Mouse (Mus musculus) CD8-positive naive resting alpha-beta T cell, adult 2 months (primary cell): ENCODE data around the gene Cdk2.
A peak's percentile ranks its signal among the peaks of the same experiment; 100 is the strongest.

ENCODE experiments used
- DNase-seq, 2 experiments: peaks; one replicate each; pipeline ENCODE4 v3.0.0; 2022; ENCODE audit warnings: low read depth in 2 of 2, low spot score in 2 of 2

The Cdk2 gene

DNA sequence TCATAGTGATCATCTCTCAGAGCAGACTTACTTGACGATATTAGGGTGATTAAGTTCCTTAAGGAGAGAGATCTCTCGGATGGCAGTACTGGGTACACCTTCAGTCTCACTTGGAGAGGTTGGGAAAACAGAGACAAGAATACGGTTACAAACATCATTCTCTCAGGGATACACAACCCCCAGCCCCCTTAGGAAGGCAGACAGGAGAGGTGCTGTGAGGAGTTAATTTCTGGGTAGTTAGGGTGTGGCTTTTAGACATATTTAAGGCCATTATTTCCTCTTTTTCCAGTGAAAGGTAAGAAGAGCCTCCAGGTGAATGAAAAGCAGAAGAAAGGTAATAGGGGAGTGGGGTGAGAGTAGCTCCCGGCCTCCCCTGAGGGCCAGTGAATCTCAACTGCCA is 936 bp downstream of the Cdk2 start, which contains the start of gene Pmel:
TSS of gene Pmel (plus strand) at position 301 of the 400 bp plus-strand sequence.
- DNase-seq: no peak

DNA sequence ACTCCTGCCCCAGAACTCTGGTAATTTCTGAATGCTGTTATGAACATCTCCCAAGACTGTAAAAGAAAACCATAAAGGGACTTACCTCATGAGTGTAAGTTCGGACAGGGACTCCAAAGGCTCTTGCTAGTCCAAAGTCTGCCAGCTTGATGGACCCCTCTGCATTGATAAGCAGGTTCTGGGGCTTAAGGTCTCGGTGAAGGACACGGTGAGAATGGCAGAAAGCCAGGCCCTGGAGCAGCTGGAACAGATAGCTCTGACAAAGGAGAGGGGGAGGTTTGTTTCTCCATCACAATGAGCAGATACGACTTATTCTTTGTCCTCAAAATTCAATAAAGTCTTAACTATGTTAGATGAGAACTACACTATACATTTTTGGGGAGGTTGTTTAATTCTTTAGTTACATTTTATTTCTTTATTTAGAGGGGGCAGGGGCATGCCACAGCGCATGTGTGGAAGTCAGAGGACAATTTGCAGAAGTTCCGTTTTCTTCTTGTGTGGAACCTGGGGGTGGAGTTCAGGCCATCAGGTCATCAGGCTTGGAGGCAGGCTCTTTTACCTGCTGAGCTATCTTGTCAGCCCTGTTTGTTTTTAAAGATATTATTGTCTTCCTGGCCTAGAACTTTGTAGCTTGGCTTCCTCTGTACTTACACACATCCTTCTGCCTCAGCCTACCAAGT is 2.4 kb downstream of the Cdk2 start:
- no peak for DNase-seq

DNA sequence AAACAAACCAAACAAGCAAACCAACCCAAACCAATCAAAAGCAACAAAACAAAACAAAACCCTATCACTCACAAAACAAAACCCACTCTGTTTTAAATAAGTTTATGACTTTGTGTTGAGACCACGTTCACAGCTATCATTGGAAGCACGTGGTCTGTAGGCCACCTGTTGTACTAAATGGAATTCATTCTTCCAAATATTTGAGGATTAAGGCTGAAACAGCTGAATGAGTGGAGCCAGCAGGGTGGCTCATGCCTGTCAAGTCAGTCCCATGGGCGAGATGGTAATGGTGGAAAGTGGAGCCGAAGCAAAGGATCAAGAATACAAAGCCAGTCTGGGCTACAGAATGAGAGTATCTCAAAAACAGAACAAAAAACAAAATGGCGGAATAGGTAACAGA is 4.1 kb downstream of the Cdk2 start:
- DNase-seq: no peak

DNA sequence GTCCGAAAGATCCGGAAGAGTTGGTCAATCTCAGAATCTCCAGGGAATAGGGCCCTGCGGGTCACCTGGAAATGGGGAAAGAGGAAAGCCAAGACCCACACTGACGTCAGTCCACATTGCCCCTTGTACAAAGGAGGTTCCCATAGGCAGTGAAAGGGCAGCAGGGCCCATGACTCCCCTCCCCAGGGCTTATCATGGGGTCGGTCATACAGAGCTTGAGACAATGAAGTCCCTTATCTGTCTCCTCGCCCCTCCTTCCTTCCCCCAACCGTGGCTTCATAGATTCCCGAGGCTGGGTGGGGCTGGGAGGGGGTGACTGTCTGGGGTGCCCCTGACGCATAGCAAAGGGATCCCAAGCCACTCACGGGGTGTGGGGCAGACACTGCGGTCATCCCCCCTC is 5.2 kb downstream of the Cdk2 start:
- DNase-seq: no peak

DNA sequence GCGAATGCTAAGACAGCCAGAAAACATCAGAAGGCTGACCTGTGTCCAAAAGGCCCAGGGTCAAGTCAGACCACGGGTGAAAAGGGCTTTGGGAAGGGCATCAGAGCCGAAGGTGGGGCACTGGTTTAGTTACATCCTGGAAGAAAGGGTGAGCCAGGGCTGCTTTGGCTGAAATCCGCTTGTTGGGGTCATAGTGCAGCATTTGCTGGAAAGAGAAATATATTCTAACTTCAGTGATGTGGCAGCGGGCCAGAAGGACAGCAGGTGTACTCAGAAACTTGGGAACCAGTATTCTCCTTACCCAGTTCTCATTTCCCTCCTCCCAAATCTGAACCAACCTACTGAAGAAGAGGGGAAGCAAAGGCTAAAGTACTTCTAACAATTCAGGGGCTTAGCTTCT is 5.8 kb downstream of the Cdk2 start:
- DNase-seq: no peak

DNA sequence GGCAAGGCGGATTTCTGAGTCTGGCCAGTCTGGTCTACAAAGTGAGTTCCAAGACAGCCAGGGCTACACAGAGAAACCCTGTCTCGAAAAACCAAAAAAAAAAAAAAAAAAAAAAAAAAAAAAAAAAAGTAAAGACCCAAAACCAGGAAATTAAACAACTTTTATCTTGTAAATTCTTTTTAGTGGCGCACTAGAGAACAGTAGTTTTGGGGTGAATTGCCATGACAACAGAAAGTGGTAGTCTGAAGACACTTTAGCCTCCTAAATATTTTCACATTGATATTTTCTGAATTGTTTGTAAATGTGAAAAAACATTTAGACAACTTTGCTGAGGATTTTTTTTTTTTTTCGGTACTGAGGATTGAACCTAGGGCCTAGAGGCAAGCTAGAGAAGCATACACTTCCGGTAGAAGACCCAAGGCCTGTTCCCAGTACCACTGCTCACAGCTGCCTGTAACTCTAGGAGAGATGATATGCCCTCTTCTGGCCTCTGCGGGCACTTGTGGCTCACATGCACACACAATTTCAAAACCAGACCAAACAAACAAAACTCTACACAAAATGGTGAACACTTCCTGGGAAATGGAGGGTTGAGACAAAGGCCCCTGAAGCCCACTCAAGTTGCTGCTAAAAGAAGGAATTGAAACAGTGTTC is 7.6 kb downstream of the Cdk2 start:
- no peak for DNase-seq

DNA sequence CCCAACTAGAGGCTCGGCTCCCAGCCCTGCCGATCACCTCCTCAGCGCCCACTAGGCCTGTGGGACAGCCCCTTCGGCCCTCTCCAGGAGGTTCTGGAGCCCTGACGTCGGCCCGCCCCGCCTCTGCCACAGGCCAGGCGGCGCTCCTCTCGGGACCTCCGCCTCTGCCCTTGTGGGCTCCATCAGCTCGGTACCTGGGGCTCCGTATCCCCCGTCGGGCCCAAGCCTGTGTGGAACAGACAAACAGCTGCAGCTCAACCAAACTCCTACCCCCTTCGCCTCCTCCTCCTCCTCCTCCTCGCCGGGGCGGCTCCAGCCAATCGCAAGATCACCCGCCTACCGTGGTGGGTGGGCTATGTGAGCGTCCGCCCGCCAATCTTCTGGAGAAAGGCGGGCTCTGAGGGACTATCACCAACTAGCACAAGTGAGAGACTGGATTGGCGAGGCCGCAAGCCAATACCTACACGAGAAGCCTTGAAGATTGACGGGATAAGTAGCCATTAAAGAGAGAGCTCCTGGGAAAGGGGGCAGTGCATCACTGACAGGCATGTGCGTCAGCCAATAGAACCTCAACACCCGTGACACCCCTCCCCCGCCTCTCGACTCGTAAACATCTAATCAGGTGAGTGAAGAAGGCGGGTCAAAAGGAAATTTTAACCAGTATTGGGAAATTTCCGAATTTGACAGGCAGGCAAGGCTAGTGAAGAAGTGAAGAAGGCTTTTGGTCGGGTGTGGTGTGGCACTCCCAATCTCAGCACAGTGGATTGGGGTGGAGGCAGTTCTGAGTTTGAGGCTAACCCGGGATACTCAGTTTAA is 8.6 kb downstream of the Cdk2 start, which contains the start of gene Rab5b:
TSS of gene Rab5b (minus strand) at position 273 of the 816 bp plus-strand sequence.
- peak; percentile 96 to 98 for DNase-seq

DNA sequence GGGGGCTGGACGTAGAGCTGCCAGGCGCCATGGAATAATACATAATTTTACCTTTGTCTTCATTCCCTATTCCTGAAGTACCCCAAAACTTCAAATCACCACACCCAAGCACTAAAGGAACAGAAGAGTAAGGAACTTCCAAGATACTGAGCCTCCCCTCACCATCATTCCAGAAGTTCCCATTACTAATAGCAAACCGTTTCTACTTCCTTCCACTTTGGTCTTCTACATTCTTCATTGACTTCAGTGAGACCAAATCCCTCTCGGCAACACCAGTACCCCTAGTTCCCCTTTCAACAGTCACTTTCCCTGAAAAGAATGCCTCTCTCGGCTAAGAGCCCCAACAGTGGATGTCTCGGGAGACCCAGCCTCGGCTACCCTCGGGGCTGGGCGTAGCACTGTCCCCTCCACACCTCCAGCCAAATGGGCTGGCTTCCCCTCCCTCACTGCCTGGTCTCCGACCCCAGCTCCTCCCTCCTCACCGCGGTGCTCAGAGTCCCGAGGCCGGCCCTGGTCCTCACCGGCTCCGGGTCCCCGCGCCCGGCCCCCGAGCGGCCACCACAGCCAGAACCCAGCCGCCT is 9.3 kb downstream of the Cdk2 start:
- DNase-seq: no peak

DNA sequence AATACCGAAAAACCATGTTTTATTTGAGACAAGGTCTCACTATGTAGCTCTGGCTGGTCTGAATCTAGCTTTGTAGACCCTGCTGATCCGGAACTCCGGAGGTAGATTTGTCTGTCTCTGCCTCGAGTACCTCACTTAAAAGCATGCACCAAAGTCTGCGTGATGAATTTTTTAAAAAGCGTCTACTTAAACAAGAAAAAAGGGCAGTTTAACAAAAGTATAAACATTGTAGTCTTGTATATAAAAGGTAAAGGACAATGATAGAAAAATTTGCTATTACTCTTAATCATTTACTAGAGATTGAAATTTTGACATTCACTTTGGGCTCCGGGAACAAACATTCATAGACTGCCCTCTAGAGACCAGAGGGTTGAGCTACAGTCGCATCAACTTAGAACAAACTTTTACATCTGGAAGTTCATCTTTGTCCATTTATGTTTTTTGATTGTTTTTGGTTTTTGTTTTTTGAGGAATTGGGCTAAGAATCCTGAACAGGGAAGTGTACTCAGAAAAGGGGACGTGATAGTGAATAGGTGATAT is 30.3 kb downstream of the Cdk2 start:
- peak in 1 of 2 experiments; percentile 55 for DNase-seq

DNA sequence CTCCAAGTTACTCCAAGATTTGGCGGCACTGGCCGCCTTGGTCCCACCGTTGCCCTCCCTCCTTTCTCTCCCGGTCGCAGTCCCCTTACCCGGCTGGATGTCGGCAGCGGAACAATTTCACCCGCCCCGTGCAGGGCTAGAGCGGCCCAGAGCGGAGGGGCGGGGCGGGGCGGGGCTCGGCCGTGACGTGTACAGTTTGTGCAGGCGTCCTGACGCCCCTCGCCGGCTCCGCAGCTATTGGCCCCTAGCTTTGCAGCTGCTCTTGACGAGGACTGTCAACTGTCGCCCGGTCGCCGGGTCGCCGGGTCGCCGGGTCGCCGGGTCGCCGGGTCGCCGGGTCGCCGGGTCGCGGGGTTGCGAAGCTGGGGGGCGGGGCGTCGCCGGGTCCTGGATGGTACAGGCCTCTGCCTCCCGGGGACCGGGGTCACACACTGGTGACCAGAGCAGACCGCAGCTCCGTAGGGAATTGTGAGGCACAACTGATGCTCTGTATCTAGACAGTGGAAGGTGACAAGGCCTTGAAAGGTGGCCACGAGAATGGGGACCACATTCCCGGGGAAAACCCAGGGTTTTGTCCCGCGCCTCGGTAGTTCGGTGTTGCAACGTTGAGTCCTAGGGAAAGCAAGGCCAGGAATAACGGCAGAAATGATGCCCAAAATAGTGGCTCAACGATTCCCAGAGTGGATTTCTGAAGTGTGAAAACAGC is 30.9 kb downstream of the Cdk2 start, which contains the start of gene Suox:
TSS of gene Suox (minus strand) at position 311 of the 706 bp plus-strand sequence.
- peak; percentile 58 to 70 for DNase-seq

DNA sequence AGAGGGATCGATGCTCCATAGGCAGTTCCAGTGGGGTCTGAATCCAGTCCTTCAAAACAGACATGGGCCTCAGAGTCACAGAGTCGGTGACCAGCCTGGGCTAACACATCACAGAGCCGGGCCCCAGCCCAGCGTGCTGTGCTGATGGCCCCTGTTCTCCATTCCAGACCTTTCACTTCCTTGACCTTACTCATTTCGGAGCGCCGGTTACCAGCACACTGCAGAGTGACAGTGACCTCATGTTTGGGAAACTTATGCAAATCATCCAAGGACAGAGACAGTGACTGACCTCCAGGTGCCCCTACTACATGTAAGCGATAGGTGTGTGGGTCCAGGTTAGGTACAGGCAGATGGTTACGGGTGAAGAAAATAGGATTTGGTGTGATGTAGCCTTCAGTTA is 33.7 kb downstream of the Cdk2 start:
- DNase-seq: no peak

DNA sequence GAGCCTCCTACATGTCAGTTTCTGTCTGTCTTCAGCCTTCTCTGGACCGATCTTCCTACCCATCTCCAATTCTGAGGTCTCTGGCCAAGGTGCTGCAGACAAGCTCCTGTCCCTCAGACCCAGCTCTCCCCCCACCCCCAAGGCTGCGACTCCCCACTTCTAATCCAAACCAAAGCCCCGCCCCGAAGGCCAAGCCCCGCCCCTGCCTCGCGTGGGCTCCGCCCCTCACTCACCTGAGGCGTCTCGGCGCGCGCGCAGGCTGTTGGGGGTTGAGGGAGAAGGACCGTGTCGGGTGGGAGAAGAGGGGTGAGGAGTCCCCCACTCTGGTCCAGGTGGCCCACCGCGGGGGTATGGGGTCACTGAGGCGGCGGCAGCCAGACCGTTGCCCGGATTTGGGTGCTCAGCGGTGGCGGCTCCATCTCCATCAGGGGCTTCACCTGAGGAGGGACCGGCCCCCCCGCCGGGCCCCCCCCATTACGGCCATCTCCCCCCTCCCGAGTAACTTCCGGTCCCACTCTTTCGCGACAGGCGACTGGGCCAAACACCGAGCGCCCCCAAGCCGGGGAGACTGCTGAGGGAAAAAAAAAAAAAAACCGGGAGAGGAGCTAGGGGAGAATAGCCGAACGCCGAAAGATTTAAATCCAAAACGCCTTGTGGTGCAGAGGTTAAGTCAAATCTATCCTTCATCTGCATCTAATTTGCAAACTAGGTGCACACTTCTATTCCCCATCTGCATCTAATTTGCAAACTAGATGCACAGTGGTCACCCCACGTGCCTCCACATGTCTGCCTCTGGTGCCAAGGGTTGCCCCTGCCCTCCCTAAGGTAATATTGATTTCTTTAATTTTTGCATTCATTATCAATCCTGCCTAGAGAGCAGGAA is 35.8 kb downstream of the Cdk2 start:
- peak; percentile 31 to 50 for DNase-seq

DNA sequence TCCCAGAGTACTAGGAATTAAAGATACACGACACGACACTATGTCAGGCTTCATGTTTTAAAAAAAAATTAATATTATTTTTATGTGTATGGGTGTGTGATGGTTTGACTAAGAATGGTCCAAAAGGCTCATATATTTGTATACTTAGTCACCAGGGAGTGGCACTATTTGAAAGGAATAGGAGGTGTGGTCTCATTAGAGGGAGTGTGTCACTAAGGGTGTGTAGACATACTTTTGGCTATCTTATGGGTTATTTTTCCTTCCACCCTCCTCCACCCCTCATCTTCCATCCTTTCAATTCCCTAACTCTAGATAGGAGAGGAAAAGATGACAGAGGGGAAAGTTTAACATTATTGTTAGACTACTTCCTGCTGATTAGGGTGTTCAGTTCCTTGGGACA is 39.0 kb downstream of the Cdk2 start:
- DNase-seq: no peak

DNA sequence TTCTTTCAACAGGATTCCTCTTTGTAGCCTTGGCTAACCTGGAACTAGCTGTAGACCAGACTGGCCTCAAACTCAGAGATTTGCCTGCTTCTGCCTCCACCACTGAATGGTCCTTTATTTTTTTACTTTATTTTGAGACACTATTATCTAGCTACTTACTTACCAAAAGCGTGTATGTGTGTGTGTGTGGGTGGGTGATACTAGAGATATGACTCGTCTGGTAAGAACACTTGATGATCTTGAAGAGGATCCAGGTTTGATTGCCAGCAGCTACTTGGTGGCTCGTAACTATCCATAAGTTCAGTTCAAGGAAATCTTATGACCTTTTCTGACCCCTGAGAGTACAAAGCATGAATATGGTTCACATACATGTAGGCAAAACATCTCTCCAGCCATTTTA is 39.5 kb downstream of the Cdk2 start:
- no peak for DNase-seq

DNA sequence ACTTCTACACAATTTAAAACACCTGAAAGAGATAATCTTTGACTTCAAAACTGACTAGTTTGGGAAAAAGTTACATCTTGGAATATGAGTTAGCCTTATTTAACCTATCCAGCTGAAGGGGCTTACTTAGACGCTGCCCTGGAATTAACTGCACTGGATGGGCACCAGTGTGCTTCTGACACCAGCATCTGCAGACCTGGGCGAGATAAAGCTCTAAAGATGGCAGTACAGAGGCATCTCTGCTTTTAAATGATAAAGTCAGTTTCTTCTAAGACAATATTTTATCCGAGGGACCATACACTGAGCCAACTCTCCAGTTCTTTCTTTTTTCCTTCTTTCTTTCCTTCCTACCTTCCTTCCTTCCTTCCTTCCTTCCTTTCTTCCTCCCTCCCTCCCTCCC is 40.0 kb downstream of the Cdk2 start:
- DNase-seq: no peak

DNA sequence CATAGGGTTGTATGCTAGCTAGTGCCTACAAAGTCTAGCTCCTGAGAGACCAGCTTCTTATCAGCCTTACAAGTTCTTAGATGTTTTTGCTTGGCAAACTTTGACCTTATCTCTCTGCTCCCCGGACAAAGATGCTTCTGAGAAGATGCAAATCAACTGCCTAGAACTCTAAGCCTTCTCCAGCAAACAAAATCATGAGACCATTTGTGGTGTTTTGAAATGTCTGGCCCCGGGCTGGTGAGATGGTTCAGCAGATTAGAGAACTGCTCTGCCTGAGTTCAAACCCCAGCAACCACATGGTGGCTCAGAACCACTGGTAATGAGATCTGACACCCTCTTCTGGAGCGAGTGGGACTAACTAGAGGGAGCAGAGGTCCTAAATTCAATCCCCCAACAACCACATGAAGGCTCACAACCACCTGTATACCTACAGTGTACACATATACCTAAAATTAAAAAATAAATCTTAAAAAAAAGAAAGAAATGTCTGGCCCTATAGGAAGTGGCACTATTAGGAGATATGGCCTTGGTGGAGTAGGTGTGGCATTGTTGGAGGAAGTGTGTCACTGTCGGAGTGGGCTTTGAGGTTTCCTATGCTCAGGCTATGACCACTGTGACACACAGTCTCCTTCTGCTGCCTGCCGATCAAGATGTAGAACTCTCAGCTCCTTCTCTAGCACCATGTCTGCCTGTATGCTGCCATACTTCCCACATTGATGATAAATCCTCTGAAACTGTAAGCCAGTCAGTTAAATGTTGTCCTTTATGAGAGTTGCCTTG is 41.2 kb downstream of the Cdk2 start:
- no peak for DNase-seq

DNA sequence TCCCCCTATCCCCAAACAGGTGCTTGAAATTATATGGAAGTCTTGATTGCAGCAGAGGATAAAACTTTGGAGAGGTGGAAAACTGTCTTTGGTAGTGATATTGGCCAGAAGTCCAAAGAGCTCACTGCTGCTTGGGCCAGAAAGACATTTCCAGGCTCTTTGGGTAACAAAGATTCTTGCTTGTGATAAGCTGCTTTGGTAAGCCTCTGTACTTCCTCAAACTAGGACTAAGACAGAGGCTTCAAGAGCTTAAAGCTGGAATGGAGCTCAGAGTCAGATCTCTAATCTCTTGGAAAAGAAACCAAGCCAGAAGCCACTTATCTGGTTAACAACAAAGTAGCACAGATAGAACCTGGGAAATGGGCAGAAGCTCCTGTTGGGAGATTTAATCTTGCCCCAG is 42.4 kb downstream of the Cdk2 start:
- no peak for DNase-seq

DNA sequence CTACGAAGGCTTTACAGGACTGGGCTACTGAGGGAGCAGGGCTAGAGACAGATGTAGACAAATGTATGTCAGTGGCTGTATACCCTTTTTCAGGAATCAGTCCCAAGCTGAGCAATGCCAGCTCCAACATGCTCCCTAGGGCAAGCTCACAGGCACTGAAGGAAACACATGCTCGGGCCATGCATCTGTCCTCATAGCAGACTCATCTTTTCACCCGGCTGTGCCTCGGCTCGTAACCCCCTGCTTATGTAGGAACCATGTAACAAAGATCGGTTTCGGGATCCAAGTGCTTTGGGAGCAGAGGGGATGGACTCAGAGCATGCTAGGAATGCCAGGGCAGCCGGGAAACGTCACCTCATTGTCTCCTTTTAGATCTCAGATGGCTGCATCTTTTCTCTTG is 45.3 kb downstream of the Cdk2 start:
- no peak for DNase-seq

DNA sequence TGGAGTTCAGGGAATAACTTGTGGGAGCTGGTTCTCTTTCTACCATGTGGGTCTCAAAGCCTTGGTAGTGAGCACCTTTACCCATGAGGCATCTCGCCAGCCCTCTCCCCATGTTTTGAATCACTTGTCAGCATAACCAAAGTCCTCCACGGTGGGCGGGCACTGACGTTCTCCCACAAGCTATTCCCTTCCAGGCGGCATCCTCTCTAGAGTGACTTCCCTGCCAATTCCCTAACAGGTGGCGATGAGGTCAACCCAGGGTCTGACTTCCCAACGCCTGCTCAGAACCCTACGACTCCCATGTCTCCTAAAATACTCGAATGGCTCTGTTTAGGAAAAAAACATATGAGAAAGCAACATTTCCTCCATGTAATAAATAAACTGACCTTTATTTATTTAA is 47.0 kb downstream of the Cdk2 start:
- DNase-seq: no peak
